Mouse (Mus musculus): ENCODE data around the gene Tnnc1. TPM values are rescaled to one million over a fixed set of nuclear protein-coding genes. Genes with fewer than 3 reads are reported as not detected.

Gene Tnnc1
- total RNA-seq, 2 experiments from 2014 or later, result 273 to 573 TPM

DNA sequence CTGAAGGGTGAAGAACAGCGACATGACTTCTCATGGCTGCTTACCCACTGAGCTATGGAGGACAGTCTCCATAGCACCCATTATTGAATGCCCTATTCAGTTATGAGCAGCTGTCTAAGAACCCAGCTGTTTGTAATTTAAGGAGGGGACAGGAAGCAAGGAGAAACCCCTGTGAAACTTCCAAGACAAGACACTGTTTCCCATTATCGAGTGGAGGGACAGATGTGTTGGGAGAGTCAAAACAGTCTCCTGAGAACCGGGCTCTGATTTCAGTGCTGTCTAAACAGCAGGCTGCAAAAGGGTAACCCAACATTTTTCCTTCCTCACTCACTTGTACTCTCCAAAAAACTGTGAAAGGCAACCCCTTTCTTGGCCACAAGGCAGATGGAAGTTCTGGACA, 32.4 kb downstream of the Tnnc1 start:
- intact Hi-C loops (cut with DNase I; ENCODE audit: low total_unique reads), result no loop called here
- DNase-seq, result no peak

DNA sequence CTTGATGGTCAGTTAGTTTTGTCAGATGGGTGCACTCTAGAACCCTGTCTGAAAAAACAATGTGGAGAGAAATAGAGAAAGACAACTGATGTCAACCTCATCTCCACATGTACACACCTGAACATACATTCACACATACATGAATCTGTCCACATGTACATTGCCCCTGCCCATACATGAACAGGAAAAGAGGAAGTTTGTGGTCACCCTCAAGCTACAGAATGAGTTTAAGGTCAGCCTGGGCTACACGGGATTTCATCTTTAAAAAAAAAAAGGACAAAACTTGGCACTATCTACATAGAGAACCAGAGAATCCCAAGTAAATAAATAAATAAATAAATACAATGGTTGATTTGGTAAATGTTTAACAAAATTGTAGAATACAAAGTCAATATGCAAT, 36.7 kb downstream of the Tnnc1 start:
- no peak for DNase-seq
- intact Hi-C loops (cut with DNase I; ENCODE audit: low total_unique reads), result loop anchor here (5.0 kb wide), 1 partner anchor 32 kb away; no protein-coding TSS in a partner anchor

- no peak for DNase-seq
- intact Hi-C loops (cut with DNase I; ENCODE audit: low total_unique reads), result loop anchor here (5.0 kb wide), 1 partner anchor 34 kb away; no protein-coding TSS in a partner anchor
Measured at GRCm38 (mm10) chr14:31245946-31246345, 37.8 kb downstream of the Tnnc1 start.

DNA sequence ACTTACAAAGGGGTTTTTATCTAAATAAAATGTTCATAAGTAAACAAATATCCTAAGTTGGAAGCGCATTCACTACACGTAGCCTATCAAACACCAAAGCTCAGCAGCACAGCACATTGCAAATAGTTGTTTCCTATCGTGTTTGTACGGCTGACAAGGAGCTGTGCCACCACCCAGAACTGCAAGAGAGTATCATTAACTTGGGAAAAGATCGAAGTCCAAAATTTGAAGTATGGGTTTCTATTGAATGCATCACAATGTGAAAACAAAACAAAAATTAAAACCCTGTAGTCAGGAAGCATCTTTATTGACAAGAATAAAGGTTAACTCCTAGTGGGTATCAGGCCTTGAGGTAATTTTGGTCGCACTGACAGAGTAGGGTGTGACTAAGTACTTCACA, 40.3 kb downstream of the Tnnc1 start:
- DNase-seq, result no peak
- intact Hi-C loops (cut with DNase I; ENCODE audit: low total_unique reads), result loop anchor here (5.0 kb wide), 1 partner anchor 36 kb away; no protein-coding TSS in a partner anchor

DNA sequence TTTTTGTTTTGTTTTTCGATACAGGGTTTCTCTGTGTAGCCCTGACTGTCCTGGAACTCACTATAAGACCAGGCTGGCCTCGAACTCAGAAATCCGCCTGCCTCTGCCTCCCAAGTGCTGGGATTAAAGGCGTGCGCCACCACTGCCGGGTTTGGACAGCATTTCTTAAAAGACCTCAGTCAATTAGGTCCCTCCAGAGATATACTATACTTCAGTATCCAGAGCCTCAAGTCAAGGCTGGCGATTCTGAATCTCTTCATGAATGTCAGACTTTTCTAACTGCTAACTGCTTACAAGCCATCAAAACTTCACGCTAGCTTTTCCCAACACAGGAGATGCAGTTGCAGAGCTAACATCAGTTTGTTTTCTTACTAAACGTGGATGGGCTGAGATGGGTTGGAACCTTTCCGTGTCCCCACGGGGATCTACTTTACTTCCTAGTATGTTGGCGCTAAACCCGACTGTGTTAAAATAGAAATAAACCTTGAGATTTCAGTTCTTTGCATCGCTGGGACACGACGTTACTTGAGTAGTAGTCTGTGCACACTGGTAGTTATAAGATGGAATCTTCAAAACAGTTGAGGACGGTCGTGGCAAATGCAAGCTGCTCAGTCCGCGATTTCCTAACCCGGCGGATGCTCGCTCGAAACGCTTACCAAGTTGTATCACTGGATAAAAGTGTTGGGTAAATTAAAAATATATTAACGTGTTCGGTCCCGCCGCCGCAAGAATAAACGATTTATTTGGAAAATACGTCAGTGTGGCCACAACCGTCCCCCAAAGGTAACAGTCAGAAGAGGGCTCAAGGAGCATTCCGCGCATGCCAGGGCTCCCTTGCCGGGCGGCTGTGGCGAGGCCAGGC, 42.3 kb downstream of the Tnnc1 start:
- intact Hi-C loops (cut with DNase I; ENCODE audit: low total_unique reads), result loop anchor here (10.0 kb wide), 1 partner anchor 124 kb away; no protein-coding TSS in a partner anchor
- no peak for DNase-seq

DNA sequence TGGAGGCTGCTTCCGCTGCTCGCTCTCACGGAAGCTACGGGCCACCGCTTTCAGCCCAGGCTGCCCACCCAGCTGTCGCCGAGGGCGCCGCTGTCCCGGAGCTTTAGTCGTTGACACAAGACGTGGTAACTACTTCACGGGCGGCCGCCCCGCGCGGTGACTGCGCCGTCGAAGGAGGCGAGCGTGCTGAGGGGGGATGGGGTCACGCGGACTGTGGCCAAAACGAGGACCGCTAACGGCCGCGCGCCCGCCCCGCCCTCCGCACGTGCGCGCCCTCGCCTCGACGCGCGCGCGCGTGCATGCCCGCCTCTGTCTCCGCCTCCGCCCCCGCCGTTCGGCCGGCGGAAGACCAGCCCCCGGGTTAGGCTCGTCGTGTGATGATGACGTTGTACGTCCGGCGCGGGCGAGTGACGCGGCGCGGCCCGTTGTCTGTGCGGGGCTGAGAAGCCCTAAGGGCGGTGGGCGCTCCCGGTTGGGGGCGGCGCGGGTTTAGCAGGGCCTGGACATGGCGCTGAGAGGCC, 43.0 kb downstream of the Tnnc1 start, which contains the start of the genes Phf7 and Bap1:
Phf7 (minus strand) TSS at position 234 of the 521 bp plus-strand sequence.
Bap1 (plus strand) TSS at position 367 of the 521 bp plus-strand sequence.
- DNase-seq, result peak; percentile 95
- intact Hi-C loops (cut with DNase I; ENCODE audit: low total_unique reads), result loop anchor here (10.0 kb wide), 1 partner anchor 124 kb away; no protein-coding TSS in a partner anchor

- intact Hi-C loops (cut with DNase I; ENCODE audit: low total_unique reads), result loop anchor here (10.0 kb wide), 1 partner anchor 123 kb away; no protein-coding TSS in a partner anchor
- no peak for DNase-seq
Measured at GRCm38 (mm10) chr14:31251626-31252025, 43.5 kb downstream of the Tnnc1 start.

GRCm38 (mm10) chr14:31252091-31252490, 44.0 kb downstream of the Tnnc1 start:
- intact Hi-C loops (cut with DNase I; ENCODE audit: low total_unique reads), result loop anchor here (10.0 kb wide), 1 partner anchor 123 kb away; no protein-coding TSS in a partner anchor
- no peak for DNase-seq

DNA sequence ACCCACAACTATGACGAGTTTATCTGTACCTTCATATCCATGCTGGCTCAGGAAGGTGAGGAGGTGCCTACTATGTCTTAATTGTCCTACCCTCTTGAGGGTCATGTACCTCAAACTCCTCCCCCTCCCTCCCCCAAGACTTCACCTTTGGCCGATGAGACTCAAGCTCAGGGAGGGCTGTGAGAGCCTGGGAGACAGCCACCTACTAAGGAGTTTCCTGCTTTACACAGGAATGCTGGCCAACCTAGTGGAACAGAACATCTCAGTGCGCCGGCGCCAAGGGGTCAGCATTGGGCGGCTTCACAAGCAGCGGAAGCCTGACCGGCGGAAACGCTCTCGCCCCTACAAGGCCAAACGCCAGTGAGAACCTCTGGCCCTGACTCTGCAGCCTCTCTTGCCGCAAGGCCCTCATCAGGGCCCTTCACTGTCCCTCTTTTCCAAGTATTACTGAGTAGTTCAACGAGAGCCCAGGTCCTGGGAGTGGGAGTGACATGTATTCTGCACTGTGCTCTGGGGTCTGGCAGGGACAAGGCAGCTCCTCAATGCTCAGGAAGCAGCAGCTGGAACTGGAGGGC, 50.5 kb downstream of the Tnnc1 start:
- no peak for DNase-seq
- intact Hi-C loops (cut with DNase I; ENCODE audit: low total_unique reads), result loop anchor here (10.0 kb wide), 1 partner anchor 116 kb away; no protein-coding TSS in a partner anchor

GRCm38 (mm10) chr14:31260374-31260773, 52.3 kb downstream of the Tnnc1 start:
- no peak for DNase-seq
- intact Hi-C loops (cut with DNase I; ENCODE audit: low total_unique reads), result no loop called here

GRCm38 (mm10) chr14:31260932-31261331, 52.8 kb downstream of the Tnnc1 start:
- no peak for DNase-seq
- intact Hi-C loops (cut with DNase I; ENCODE audit: low total_unique reads), result no loop called here

Other genes with a start within 250 kb of the Tnnc1 start
- 10 to 100 TPM; 14.1 to 15.0 TPM for gene Glt8d1, start 206.9 kb upstream of the Tnnc1 start, total RNA-seq (2021)
- 100 to 1,000 TPM; 127 to 146 TPM for gene Spcs1, start 206.6 kb upstream of the Tnnc1 start, total RNA-seq (2021)
- gene Pbrm1, start 189.2 kb upstream of the Tnnc1 start, total RNA-seq (2021), result 10 to 100 TPM; 49.4 to 51.6 TPM
- 10 to 100 TPM; 27.3 to 39.3 TPM for gene Gnl3, start 189.2 kb upstream of the Tnnc1 start, total RNA-seq (2021)
- 10 to 100 TPM; 32.2 to 43.1 TPM for gene Smim4, start 79.4 kb upstream of the Tnnc1 start, total RNA-seq (2021)
- 1 to 10 TPM; 6.8 to 8.1 TPM for gene Nt5dc2, start 77.3 kb upstream of the Tnnc1 start, total RNA-seq (2021)
- 10 to 100 TPM; 29.8 to 40.4 TPM for gene Stab1, start 39.7 kb upstream of the Tnnc1 start, total RNA-seq (2021)
- gene Nisch, start 8.6 kb downstream of the Tnnc1 start, total RNA-seq (2021), result 100 to 1,000 TPM in 1 of 2 experiments, 10 to 100 TPM in 1; 93.2 to 102 TPM
- 1 to 10 TPM; 7.2 to 8.7 TPM for gene Sema3g, start 9.5 kb downstream of the Tnnc1 start, total RNA-seq (2021)
- 1 to 10 TPM; 5.5 to 6.3 TPM for gene Phf7, start 43.0 kb downstream of the Tnnc1 start, total RNA-seq (2021)
- gene Bap1, start 43.1 kb downstream of the Tnnc1 start, total RNA-seq (2021), result 10 to 100 TPM; 35.2 to 40.4 TPM
- gene Dnah1, start 115.6 kb downstream of the Tnnc1 start, total RNA-seq (2021), result under 1 TPM; 0.18 to 0.21 TPM
- gene Capn7, start 128.3 kb downstream of the Tnnc1 start, total RNA-seq (2021), result 10 to 100 TPM; 24.6 to 25.6 TPM
- 10 to 100 TPM; 50.8 to 56.6 TPM for gene Sh3bp5, start 227.8 kb downstream of the Tnnc1 start, total RNA-seq (2021)